Mouse (Mus musculus): Measurements from ENCODE around the gene P2ry12. TPM values are rescaled to one million over a fixed set of nuclear protein-coding genes. Genes with fewer than 3 reads are reported as not detected.

P2ry12 gene
- polyA plus RNA-seq, 1 experiment from 2014 or later, result 4.9 TPM

Other genes with a start within 250 kb of the P2ry12 start
- 1.2 and 1.5 TPM in 2 replicates for gene Gpr171, start 161.1 kb downstream of the P2ry12 start, polyA plus RNA-seq (2015; fragmentation: Nextera tagmentation; extraction: Ambion mirVana)
- gene P2ry14, start 109.3 kb downstream of the P2ry12 start, polyA plus RNA-seq (2015; fragmentation: Nextera tagmentation; extraction: Ambion mirVana), result 4.0 and 4.7 TPM in 2 replicates
- gene Gpr87, start 67.8 kb downstream of the P2ry12 start, polyA plus RNA-seq (2015; fragmentation: Nextera tagmentation; extraction: Ambion mirVana), result 0.14 TPM in 1 of 2 replicates, not detected in the other
- gene P2ry13, start 52.0 kb downstream of the P2ry12 start, polyA plus RNA-seq (2015; fragmentation: Nextera tagmentation; extraction: Ambion mirVana), result 1.2 and 1.5 TPM in 2 replicates
- 2.9 and 3.1 TPM in 2 replicates for gene Igsf10, start 81.5 kb upstream of the P2ry12 start, polyA plus RNA-seq (2015; fragmentation: Nextera tagmentation; extraction: Ambion mirVana)